Mouse (Mus musculus) gastrocnemius, postnatal 36 days (tissue): ENCODE data around the gene Nt5c3b. TPM values are rescaled to one million over a fixed set of nuclear protein-coding genes. Genes with fewer than 3 reads are reported as not detected.

Source experiments
- DNase-seq, 2 experiments: peaks; one replicate each; pipeline ENCODE4 v3.0.0; 2022
- intact Hi-C: fragments of 180-260 bp; cut with DNase I; formaldehyde crosslinking; loops from one replicate; pipeline ENCODE4 v1.15.1; 2025
- total RNA-seq, 2 experiments: library from RNA; stranded (reverse); gene quantifications; 2 replicates each; pipeline ENCODE4 v1.2.3; 2021

Gene Nt5c3b
- total RNA-seq, 2 experiments from 2014 or later: 7.5 to 8.1 TPM

- intact Hi-C loops: no loop called here
- DNase-seq: no peak
Observed at GRCm38 (mm10) chr11:100403445-100404134, 38.0 kb downstream of the Nt5c3b start.

DNA sequence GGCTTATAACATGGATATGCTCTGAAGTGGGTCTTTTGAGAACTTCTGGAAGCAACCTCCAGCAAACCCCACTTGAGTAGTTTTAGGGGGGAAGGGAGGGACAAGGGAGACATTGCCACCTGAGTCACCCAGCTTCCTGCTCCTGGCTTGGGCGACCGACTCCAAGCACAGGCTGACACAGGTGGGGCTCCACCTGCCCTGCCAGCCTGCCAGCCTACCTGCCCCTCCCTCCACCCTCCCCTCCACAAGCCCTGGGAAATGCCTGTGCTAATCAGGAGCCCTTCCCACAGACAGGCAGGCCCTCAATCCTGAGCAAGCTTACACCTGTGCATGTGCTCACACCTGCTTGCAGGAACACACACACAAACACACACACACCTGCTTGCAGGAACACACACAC, 38.9 kb downstream of the Nt5c3b start:
- no peak for DNase-seq
- intact Hi-C loops: no loop called here

DNA sequence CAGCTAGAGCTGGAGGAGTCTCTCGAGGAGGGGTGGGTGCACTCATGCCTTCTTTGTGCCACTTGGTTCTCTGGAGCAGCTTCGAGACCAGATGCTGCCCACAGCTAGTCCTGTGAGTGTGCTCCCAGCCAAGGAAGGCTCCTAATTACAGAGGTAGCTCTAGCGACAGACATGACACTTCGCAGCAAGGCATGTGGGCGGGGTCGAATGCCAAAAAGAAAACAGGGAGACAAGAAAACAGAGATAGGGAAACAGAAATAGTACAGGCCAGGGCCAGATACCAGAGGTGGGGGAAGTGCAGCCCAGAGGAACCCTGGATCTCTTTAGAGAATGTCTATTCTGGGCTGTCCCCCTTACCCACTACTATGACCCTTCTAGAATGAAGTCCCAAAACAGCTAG, 39.4 kb downstream of the Nt5c3b start:
- DNase-seq: no peak
- intact Hi-C loops: no loop called here

DNA sequence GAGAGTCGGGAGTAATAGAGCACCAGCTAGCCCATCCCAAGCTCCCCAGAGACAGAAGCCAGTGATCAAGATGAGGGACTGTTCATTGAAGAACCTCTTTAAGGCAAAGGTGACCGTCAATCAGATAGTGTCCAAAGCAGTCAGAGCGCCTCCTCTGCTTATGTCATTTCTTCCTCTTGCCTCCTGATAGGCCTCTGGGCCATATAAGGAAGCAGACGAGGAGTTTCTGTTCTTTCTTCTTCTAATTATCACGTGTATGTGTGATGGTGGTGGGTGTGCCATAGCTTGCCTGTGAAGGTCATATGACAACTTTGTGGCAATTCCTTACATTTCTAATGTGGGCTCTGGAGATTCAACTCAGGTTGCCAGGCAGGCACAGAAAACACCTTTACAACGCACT, 40.8 kb downstream of the Nt5c3b start:
- intact Hi-C loops: no loop called here
- DNase-seq: no peak

DNA sequence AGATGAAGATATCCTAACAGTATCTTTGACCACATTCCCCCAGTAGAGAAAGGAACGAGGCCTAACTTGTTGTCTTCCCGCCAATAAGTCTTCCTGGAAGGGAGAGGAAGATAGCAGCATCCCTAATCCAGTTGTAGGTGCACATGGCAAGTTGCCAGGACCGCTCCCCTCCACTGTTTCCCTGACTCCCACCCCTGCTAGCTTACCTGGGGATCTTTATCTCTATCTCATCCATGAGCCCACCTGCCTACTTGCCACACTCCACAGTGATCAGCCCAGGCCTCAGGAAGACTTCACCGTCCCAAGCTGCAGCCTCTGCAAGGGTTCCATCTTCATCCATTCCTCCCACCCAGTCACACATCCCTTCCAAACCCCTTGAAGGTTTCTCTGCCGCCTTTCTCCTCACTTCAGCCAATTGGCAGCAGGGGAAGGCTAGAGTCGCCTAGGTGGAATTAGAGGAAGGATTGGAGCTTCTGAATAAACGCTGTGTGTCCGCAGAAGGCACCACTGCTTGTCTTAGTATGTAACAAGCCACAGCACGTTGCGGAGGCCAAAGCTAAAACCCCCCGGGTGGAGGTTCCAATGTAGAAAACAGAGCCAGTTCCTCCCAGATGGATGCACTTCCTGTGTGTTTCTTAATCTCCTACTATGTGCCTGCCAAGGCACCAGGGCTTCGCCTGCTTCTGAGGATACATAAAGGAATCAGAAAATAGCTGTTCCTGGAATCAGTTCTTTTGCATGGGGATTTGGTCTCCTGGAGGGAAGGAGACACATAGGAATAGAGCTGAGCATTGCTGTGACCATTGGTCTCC, 41.7 kb downstream of the Nt5c3b start:
- intact Hi-C loops: no loop called here
- no peak for DNase-seq

DNA sequence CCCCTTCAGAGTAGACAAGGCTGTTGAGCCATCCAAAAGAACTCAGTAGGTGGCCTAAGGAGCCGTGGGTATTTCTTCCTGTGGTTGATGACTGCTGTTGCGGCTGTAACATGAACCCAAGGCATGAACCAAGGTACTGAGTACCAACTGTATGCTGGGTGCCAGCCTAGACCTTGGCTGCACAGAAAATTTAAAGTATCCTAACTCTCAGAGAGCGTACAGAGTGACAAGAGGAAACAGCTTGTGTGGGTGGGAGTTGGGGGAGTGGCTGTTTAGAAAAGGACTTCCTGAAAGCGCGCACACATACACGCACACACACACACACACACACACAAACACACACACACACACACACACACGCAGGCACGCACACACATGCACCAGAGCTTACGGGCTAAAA, 42.3 kb downstream of the Nt5c3b start:
- intact Hi-C loops: no loop called here
- DNase-seq: no peak

GRCm38 (mm10) chr11:100398517-100398916, 43.1 kb downstream of the Nt5c3b start:
- DNase-seq: no peak
- intact Hi-C loops: no loop called here

DNA sequence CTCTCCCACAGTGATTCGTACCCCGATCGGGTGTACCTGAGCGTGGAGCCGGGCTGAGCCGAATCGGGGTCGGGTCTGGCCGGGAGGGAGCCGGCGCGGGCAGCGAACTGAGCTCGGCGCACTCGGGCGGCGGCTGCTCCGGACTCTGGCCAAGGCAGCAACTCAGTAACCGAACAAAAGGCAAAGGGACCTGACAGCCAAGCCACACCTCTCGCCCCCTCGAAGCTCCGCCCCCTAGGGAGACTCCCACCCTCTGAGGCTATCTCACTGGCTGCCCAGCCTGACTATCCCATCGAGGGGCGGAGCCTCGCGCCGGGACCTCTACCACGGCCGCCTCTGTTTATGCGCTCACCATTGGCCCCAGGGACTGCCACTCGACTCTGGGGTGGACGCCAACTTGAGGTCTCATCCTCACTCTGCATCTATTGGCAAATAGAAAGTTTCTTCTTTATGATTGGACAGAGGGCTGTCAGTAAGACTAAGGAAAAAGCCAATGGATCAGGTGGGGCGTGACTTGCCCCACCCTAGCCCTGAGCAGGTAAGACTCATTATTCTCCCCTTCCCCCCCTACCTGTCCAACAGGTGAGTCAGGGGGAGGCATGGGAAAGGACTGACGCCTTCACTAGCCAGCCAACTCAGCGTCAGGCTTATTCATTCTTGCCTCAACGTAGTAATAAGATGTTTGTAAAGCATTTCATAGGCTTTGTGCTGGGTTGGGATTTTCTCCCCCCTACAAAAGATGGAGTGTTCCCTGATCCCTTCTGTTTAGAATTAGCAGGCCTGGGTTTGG, 43.8 kb downstream of the Nt5c3b start, which contains the start of gene Jup:
Gene Jup, minus strand, starts transcription at position 164 of the 790 bp plus-strand sequence.
- intact Hi-C loops: no loop called here
- DNase-seq: peak; percentile 99 to 100

- intact Hi-C loops: no loop called here
- peak in 1 of 2 experiments; percentile 34 for DNase-seq
Observed at GRCm38 (mm10) chr11:100396886-100397599, 44.6 kb downstream of the Nt5c3b start.

- DNase-seq: no peak
- intact Hi-C loops: no loop called here
Observed at GRCm38 (mm10) chr11:100395861-100396631, 45.6 kb downstream of the Nt5c3b start.

DNA sequence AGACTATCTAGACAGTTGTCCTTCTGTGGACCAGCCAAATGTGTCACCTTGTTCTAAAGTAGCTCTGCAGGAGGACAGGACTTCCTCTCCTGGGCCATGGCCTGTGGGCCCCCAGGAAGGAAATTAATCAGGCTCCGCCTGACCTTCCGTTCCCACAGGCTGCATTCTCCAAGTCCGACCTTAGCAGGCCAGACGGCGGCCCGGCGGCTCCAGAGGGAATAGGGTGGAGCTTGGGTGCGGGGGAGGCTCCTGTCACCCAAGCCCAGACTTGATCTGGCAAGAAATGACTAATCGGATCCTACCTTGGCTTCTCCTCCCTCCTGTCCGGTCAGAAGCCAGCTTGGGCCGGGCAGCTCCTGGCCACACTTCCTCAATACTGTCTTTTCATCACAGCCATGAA, 46.4 kb downstream of the Nt5c3b start:
- peak; percentile 68 to 69 for DNase-seq
- intact Hi-C loops: no loop called here

GRCm38 (mm10) chr11:100394353-100395074, 47.1 kb downstream of the Nt5c3b start:
- intact Hi-C loops: no loop called here

GRCm38 (mm10) chr11:100393733-100394132, 47.9 kb downstream of the Nt5c3b start:
- DNase-seq: no peak
- intact Hi-C loops: no loop called here

More at GRCm38 (mm10) chr11:100394353-100395074, 47.1 kb downstream of the Nt5c3b start:
- DNase-seq: no peak

DNA sequence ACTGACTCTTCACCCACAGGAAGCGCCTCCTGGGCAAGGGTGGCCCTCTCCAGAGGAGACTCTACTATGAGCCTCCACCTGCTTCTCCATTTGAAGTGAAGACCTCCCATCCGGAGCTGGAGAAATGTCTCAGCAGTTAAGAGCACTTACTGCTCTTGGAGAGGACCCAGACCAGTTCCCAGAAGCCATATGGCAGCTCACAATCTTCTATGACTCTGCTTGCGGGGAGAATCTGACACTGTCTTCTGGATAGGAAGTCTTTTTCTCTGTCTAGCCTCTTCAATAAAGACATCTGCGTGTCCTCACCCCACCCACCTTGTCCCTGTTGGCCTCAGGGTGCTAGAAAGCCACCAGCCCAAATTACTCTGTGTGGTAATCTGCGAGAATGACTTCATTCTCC, 48.6 kb downstream of the Nt5c3b start:
- intact Hi-C loops: no loop called here
- DNase-seq: no peak

GRCm38 (mm10) chr11:100391884-100392345, 49.7 kb downstream of the Nt5c3b start:
- intact Hi-C loops: no loop called here
- DNase-seq: no peak

DNA sequence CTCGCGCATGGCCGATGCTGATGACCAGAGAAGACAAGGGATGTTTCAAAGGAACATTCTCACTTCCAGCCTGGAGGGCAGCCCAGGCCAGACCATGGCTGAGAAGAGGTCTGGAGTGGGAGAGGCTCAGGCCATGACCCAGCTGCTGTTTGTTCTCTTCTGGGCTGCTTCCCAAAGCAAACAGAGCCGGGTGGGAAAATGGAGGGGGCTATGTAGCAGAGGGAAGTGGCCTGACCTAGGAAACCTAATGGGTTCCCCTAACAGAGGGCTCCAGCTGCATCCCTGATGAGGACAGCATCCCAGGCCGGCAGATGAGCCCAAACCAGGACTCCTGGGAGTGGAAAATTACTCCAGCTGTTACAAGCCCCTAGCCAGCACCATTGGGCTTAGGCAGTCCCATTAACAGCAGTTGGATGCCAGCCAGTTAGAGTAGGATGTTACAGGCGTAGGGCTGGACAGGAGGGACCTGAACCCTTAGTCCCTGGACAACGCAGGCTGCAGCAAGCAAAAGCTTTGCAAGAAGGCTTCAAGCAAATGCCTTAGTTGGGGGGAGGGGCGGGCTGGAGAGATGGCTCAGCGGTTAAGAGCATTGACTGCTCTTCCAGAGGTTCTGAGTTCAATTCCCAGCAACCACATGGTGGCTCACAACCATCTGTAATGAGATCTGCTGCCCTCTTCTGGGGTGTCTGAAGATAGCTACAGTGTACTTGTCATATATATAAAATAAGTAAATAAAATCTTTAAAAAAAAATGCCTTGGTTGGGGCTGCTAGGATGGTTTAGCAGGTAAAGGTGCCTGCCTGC, 50.3 kb downstream of the Nt5c3b start:
- intact Hi-C loops: no loop called here

DNA sequence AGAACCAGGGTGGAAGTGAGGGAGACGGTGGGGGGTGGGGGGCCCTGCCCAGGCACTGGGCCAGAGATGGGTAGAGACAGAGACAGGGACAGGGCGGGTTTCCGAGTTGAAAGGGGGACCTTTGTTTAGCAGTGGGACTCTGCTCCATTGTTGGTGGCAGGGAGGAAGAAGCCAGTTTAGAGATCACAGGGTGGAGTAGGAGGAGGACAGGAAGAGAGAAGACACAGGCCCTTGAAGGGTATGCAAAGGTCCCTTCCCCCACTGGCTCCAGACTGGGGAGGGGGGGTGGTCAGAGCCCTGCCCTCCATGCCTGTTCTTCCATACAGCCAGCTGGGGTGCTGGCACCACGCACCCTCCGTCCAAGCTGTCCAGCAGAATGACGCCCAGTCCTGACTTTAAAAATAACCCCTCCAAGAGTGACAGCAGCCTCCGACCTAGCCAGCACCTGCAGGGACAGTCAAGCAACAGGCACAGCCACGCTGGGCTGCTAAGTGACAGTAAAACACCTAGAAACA, 51.6 kb downstream of the Nt5c3b start:
- DNase-seq: peak; percentile 59 to 65
- intact Hi-C loops: no loop called here

More for the DNA sequence above, 50.3 kb downstream of the Nt5c3b start:
- DNase-seq: peak; percentile 74 to 76

DNA sequence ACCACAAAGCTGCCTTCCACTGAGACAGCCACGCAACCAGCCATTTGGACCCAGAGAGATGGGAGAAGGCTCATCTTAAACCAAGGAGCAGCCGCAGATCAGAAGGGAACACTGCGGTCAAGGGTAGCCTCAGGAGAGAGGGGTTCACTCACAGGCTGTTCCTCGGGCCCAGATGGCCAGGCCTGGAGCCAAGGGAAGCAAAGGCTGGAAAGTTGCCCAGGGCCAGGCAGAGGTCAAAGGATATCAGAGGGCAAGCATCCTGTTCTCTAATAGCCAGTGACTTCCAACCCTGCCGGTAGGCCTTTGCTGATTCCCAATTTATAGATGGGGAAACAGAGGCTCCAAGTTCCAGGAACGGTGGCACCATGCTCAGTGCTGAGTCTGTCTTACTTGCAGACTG, 53.0 kb downstream of the Nt5c3b start:
- intact Hi-C loops: no loop called here
- DNase-seq: peak; percentile 80 to 81
